Mouse (Mus musculus): ENCODE measurements around the gene Efcab9.

The Efcab9 gene

DNA sequence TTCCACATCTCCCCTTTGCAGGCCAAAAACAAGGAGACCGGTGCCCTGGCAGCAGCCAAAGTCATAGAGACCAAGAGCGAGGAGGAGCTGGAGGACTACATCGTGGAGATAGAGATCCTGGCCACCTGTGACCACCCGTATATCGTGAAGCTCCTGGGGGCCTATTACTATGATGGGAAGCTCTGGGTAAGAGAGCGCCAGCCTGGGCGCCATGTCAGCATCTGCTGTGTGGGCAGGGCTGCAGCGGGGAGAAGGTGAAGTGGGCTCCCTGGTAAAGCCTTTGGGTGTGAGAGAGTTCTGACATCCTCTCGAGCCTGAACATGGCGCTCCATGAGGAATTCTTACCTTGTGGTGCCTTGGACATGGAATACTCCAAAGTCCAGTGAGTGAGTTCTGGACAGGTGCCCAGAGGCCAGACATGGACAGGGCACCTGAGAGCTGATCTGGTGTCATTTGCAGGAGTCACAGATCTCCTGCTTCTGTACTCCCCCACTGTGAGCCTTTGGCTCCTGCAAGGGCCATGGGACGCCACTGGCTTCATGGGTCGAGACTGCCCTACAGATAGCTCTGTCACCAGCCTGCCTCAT, 23.3 kb upstream of the Efcab9 start:
- no peak for DNase-seq

DNA sequence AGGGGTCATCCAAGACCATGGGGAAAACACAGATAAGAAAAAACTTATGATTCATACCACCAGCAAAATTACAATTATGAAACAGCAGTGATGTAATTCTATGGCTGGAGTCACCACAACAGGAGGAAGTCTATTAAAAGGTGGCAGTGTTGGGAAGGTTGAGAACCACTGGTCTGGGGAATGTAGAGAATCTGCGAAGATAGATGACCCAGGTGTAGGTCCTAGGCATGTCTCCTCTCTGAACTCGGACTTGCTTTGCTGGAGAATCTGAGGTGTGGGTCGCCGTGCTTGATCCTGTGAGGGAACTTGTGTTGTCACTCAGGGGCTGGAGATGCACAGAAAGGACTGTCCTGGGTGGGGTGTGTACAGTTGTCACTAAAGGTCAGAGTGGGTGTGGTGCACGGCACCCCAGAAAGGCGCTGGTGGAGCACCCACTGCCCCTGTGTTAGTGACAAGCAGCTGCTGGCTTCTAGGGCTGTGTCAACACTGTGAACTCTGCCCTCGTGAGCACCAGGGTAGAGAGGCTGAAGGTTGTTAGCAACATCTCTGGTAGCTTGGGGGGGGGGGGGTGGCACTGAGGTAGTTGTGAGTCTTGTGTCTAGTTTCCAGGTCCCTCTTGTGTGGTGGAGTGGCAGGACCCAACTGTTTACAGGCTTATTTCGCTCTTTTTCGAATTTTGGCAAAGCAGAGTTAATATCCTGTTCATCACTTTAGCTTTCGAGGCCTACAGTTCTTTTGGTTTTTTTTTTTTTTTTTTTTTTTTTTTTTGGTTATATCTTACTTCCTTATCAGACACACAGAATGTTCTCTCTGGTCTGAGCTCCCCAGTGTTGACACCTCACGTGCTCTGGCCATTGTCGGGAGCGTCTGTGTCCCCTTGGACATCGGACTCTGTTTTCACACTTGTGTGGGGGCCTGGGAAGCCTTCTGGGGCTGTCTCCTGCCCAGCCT, 22.5 kb upstream of the Efcab9 start:
- no peak for DNase-seq

DNA sequence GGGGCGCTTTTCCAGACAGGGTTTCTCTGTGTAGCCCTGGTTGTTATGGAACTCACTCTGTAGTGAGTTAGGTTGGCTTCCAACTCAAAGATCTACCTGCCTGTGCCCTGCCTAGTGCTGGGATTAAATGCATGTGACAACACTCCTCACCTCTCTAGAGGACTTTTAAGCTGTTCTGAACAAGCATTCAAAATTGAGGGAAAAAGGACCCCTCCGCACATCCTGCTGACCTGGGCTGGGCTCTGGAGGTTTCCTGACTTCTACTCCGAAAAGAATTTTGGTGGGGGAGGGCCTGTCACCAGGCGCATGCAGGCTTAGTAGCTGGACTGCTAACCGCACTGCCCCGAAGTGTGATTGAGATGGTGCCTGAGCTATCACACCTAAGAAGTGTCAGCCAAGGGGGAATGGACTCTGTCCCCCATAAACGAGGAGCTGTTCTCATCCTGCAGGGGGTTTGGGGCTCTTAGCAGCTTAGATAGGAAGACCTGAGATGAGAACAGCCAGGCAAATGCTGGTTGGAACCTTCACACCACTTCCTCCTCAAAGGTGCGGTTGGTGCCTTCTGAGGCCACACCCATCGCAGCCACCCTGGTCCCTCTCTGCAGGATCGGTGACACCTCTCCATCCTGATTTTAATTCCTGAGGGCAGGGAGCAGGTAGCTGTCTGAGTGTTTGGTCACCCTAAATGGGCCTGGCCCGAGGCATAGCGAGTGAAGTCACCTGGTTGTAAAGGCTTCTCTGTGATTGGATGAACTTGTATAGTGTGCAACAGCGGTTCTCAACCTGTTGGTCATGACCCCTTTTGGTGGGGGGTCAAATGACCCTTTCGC, 21.6 kb upstream of the Efcab9 start:
- no peak for DNase-seq

DNA sequence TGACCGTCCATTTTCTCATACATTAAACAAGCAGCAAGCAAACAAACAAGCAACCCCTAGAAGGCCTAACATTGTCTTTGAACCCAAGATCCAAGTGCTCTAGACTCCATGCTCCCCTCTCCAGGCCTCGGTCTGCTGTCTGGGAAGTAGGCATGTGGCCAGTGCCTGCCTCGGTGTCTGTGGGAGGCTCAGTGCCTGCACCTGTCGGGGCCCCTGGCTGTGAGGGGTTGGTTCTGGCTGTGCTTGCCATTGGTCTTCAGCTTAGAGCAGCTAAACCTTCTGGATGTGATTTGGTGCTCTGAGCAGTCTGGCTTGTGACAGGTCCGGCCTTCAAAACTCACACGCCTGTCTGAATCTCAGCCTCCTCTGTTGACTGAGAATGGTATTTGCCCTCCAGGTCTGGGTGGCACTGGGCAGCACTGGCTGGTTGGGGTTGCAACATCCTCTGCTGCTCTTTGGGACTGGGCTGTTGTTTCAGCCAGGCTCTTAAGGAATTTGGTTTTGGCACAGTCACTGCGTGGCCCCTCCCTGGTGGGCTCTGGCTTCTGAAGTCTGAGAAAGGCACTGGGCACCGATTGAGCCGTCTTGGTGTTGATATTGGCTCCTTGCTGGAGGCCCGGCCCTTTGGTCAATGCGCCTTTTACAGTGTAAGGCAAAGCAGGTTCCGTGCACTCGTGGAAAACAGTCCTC, 20.7 kb upstream of the Efcab9 start:
- no peak for DNase-seq

DNA sequence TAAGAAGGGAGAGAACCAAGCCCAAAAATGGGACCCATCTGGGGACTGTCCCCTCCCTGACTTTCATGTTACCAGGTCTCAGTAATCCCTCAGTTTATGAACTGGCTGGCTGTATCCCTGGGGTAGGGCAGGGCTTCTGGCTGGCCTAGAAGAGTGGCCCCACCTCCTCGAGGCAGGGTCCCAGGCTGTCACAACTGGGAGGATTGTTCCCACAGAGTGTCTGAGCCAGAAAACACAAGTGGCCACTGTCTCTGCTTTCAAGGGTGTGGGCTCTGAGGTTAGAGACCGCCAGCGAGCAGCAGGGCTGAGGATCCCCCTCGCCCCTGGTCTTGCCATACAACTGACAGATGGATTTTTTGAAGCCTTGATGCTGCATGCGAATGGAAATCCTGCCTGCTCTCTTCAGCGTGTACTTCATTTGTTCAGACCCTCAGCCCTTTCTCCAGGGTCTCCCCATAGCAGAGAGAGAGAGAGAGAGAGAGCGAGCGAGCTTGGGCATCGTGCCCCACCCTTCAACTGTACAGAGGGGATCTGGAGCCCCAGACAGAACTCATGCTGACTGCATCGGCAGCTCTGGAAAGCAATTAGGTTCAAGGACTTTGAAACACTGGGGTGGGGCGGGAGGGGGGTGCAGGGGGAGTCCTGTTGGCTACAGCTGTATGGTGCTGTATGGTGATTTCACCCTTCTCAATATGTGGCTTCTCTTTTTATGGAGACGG, 19.9 kb upstream of the Efcab9 start:
- DNase-seq = no peak

DNA sequence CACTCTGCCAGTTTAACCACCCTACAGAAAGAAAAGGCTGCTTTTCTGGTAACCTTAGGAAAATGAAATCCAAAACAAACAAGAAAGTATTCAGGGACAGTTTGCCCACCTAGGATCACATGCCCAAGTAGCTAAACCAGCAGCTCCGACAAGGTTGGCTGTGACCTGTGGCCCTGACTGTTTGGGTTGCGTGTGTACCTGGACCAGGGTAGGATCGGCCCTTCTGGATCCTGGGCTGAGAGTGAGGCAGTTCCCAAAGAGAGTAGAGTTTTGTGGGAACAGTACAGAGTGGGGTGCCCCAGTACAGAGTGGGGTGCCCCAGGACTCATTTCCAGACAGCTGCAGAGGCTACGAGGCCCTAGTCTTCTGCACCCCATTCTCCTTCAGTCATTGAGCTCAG, 19.2 kb upstream of the Efcab9 start:
- DNase-seq = no peak

DNA sequence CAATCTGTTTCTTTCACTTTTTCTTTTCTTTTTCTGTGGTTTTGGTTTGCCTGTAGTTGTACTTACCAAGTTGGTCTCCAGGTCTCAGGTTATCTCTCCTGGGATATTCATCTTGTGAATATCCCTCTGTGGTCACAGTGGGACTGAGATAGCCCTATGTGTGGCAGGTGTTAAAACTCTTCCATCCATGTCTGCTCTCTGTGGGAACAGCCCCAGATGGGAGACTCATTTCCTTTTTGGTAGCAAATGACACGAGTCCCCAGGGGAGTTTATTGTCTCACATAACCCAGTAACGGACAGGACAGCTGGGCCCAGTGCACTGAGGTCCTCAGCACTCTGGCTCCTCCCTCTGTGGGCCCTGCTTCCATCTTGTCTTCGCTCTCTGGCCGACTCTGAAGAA, 18.2 kb upstream of the Efcab9 start:
- DNase-seq = no peak

DNA sequence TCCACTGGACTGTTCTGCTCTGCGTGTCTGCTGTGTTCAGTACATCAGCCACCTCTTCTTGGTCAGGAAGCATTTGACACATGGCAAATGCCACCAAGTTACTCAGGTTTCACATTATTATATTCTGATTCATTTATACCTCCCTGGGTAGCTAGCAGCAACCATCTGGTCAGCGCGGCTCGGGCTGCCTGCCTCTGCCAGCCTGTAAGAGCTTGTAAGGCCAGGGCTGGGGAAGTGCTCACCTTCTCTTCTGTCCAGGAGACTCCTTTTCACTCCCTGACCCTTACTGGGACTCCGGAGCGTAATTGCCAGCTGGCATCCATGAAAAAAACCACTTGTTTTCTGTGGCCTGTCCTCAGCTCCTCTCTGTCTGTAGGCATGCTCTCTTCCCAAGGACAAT, 17.4 kb upstream of the Efcab9 start:
- no peak for DNase-seq

DNA sequence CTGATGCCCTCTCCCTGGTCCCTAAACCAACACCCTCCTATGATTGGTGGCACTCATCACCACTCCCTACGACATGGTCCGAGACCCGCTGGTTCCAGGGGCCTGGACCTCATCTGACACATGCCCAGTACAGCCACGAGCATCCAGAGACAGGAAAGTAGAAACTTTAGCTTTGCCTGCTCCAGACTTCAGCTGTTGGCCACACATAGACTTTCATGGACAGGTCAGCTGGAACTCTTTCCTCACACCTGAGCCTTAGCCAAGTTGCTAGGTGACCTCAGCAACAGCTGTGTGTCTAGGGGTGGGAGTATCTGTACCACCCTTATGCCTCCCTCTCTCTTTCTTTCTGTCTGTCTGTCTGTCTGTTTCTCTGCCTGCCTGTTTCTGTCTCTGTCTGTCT, 16.4 kb upstream of the Efcab9 start:
- DNase-seq = no peak

DNA sequence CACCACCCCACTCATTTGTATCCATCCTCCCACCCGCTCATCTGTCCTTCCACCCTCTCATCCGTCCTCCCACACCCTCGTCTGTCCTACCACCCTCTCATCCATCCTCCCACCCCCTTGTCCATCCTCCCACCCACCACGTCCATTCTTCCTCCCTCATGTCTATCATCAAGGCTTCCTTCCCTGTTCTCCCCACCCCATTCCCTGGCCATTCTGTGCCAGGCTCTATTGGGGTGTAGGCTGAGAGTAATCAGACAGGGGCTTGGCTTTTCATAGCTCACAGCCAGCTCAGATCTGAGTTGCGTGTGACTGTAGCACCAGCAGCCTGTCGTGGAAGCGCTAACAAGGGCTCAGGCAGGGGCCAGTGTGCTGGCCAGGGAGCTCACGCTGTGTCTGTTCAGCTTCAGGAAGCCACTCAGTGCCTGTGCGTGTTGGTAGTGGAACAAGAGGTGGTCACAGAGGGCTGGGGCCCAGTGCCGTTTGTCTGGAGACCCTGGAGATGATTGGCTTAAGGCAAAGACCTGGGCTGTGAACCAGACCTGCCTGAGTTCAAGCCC, 15.6 kb upstream of the Efcab9 start:
- DNase-seq = no peak

DNA sequence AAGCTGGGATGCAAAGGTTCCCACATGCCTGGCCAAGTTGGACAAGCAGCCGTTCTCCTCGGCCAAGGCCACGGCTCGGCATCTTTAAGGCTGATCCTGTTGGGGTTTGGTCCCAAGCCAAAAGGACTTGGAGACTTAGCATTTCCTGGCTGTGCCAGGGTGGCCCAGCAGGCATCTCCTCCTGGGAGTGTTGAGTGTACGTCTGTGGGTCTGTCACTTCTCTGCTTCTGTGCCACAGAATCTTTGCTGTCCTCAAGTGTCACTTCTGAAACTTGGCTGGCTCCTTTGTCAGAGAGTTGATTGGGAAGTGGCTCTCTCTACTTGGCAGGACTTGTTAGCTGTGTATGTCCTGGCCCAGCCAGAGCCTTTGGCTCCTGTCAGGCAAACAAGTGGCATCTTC, 14.6 kb upstream of the Efcab9 start:
- no peak for DNase-seq

DNA sequence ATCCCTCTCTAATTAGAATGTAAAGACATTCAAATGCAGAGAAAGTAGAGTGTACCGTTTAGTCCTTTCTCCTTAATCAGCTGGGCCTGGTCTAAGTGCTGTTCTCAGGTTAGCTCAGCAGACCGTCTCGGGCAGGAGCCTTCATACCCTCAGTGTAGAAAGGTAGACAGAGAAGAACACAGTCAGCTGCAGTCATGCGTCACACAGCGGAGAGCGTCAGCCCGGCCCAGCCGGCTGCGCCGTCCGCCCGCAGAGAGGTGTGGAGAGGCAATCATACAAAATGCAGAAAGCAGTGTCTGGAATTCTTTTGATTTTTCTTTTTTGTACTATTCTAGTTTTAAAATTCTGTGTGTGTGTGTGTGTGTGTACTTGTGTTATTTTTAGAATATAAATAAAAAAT, 13.7 kb upstream of the Efcab9 start:
- no peak for DNase-seq

DNA sequence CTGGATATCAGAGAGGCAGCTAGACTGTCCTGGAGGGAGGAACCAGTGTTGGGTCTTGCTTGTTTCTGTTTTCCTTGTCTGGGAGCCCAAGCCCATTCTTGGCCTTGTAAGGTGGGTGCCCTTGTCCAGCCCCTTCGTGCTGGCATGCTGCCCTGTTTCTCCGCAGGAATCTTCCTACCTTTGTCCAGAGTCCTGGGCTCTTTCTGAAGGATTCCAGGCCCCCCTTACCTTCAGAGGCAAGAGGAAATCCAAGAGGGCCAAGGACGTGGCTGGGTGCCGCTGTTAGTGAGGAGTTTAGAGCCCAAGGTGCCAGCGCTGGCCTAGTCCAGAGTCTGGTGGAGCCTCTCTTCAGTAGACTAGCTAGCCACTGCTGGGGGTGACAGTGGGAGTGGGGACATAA, 12.6 kb upstream of the Efcab9 start:
- no peak for DNase-seq

DNA sequence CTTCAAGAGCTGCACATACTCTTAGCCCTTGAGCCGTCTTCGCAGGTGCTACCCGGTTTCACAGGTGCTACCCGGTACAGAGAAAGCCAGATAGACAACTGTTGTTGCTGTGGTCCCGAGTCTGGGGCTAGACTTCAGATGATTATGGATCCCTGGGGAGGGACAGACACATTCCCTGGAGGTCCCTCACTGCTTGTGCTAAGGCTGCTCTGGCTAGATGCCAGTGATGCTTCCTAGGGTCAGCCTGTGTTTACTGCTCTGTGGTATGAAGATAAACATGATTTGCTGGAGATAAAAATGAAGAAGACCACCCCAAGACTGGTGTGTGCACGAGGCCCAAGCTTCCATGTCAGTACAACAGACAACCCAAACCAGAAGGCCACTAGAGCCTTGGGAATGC, 12.2 kb upstream of the Efcab9 start:
- DNase-seq = no peak

DNA sequence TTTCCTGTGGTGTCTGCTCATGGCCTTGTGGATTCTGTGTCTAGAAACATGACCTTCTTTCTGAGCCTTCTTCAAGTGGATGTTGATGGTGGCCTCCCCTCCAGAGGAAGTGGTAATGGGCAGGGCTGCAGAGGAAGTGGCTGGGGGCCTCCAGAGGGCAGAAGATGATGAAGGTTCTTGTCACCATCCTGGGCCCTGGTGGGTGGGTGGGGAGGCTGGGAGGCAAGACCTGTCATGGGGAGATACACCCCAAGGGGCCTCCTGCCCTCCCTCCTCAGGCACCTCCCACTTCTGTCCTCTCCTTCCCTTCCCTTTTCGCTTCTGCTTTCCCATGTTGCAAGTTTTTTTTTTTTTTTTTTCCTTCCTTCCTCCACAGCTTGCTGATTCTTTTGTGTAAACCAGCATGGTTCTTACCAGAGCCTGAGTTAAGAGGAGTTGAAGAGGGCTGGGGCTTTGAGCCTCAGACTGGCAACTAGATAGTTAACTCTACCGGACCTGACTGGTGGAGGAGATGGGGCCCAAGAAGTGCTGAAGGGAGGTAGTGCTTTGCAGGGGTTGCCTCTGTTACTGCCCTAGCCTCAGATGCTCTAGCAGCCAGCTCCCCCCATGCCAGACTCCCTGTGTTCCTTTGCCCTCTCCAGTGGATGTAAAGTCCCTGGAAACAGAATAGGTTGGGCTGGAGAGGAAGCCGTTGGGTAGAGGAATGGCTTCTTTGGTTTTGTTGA, 11.0 kb upstream of the Efcab9 start:
- DNase-seq = no peak

DNA sequence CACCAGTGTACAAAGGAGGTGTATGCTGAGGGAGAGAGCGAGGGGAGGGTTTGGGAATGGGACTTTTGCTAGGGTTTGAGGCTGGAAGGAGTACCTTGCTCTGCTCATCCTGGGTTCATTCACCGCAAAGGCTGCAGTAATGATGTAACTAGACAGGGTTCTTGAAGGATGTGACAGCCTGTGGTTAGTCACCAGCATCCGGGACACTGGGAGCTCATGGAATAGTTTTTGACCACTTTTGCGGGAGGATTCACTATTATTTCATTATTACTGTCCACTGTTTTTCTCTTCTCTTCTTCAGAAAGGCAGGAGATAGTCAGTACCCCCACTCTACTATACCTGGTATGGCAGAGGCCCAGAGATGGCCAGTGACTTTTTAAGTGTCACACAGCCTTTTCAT, 10.3 kb upstream of the Efcab9 start:
- no peak for DNase-seq

DNA sequence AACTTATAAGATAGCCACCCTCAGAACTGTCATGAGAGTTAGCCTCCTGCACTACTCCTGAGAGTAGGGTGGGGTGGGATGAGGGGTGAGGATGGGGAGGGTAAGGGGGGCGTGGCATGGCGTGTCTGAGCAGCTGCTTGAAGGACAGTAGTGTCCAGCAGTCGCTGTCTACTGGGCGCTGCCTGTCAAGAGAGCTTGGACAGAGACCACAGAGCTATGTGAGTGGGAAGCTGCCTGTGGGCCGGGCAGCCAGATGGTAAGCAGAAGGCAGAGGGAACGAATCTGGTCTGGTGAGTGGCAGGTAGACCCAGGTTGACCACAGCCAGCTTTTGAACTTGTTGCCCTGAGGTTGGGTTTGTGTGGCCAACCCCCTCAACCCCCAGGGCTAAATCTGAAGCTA, 8.6 kb upstream of the Efcab9 start:
- no peak for DNase-seq

DNA sequence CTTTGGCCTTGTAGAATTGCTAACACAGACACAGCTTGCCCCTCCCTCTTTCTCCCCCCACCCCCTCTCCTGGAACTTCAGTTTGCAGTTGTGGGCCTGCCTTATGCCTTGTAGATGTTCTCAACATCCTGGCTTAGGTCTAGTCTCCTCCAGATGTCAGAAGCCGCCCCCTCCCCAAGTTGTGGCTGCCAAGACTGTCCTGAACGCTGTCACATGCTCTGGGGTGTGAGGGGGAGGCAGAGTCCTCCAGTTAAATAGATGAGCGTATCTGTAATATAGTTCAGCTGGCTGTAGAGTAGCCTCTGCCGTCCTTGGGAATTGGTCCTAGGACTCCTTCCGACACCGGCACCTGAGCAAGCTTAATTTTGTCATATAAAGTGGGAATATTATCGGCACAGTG, 7.8 kb upstream of the Efcab9 start:
- no peak for DNase-seq

DNA sequence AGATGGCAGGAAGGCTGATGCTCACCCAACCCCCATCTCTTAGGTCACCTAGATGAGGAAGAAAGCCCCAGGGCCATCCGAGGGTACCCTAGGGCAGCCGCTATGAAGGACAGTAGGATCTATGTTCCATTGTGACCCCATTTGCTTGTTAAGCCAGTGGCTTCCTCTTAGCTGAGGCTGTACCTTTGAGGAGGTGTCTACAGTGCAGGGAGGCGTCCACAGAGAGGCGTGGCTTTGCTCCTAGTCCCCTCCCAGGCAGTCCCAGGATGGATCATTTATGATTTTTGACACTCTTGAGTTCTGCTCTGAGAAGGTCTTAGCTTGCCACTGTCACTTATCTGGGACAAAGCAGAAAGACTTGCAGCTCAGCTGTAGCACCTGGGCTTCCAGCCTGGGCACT, 7.0 kb upstream of the Efcab9 start:
- no peak for DNase-seq

DNA sequence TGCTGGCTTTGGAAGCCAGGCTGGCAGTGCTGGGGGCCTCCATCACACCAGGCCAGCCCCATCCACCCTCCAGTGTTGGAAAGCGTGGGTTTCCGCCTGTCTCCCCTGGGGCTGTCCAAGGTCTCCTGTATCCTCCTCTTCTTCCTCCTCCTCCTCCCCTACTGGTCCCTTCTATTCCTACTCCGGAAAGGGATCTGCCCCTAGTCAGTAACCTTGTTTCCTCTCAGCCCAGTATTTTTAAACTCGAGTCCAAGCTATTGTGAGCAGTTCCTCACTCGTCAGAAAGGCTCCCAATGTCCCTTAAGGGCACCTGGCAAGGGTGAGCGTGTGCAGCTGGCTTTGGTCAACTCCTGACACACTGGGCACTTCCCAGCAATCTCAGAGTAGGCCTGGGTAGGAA, 6.6 kb upstream of the Efcab9 start:
- DNase-seq = no peak

DNA sequence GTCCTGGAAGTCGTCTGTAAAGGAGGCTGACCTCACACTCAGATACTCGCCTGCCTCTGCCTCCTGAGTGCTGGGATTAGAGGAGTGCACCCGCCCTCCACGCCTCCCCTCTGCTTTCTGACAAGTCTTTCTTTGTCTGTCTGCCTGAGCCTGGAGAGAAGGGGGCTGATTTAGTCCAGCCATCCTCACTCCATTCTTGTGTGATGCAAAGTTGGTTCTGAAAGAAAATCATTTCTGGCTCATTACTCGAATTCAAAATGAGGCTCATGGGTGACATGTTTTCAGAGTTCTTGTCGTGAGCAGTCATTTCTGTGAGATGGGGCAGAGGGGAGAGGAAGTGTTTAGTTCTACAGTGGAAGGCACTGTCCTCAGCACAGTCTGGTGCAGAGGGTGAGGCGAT, 5.1 kb upstream of the Efcab9 start:
- DNase-seq = no peak

DNA sequence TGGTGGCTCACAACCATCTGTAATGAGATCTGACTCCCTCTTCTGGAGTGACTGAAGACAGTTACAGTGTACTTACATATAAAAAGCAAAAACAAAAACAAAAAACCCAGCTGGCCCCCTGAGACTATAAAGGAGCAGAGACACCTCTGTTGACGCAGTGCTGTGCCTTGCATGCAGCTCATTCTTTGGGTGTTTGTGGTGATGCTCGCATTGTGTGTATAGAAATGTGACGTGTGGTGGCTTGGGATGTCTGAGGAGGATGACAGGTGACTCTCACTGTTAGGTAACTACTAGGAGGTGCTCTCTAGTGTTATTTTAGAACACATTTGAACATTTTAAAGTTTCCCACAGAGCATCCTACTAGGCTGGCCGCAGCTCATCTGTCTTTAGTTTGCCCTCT, 3.8 kb upstream of the Efcab9 start:
- DNase-seq = no peak
